Mouse (Mus musculus): ENCODE data around the gene Bivm.
A peak's percentile ranks its signal among the peaks of the same experiment; 100 is the strongest.

The Bivm gene

GRCm38 (mm10) chr1:44118239-44119054, at the start of gene Bivm, which contains the start of gene Kdelc1:
TSS of gene Bivm (plus strand) at chr1:44118957.
TSS of gene Kdelc1 (minus strand) at chr1:44118808.
- peak; percentile 85 for DNase-seq

GRCm38 (mm10) chr1:44101448-44102225, 17.1 kb upstream of the Bivm start:
- DNase-seq, result no peak

GRCm38 (mm10) chr1:44102259-44102717, 16.5 kb upstream of the Bivm start, which contains the start of gene Tex30:
TSS of gene Tex30 (minus strand) at chr1:44102441.
- DNase-seq, result peak; percentile 94

DNA sequence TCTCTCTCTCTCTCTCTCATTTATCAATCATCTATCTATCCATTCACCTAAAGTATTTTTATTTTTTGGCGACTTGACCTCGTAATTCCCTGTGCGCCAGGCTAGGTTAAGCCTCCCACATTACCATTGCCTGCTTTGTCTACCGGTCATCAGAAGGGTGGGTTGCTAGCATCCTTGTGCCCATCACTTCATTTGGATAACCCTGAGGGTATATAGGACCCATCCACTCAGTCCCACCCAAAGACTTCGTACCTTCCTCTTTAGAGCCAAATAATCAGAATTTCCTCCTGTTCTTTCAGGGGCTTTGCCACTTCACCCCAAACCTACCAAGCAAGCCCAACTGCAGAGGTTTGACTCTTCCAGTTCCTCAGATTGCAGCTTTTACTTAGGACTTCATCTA, 15.8 kb upstream of the Bivm start:
- no peak for DNase-seq

GRCm38 (mm10) chr1:44117571-44117970, 1.2 kb upstream of the Bivm start:
- DNase-seq, result no peak

- peak; percentile 84 for DNase-seq
Observed at GRCm38 (mm10) chr1:44119201-44120073, 680 bp downstream of the Bivm start.

DNA sequence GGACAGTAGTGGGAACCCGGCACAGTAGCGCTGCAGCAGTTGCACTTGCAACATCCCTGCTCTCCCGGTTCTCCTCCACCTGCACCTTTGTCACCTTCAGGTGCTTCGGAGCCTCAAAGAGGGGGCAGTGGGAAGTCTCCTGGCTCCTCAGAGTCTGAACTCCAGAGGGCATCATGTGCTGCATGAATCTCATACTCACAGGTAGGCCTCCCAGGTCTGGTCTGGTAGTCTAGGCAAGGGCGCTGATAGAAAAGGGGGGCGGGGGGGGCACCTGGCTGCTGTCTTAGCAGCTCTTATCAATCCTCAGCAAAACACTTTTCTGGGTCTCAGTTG, 1.3 kb downstream of the Bivm start:
- DNase-seq, result no peak

GRCm38 (mm10) chr1:44122256-44122655, 3.5 kb downstream of the Bivm start:
- no peak for DNase-seq

DNA sequence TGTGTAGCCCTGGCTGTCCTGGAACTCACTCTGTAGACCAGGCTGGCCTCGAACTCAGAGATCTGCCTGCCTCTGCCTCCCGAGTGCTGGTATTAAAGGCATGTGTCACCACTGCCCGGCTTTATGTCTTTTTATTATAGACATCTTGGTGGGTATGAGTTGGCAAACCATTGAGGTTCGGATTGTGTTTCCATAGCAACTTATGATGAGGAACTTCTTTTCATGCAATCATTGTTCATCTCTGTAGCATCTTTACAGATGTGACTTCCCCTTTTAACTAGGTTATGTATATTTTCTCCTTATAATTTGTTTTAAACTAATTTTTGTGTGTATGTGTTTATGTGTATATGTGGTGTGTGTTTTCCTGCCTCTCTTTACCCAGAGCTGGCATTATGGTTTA, 6.8 kb downstream of the Bivm start:
- no peak for DNase-seq

GRCm38 (mm10) chr1:44129929-44130581, 11.3 kb downstream of the Bivm start:
- DNase-seq, result no peak

GRCm38 (mm10) chr1:44140232-44140631, 21.5 kb downstream of the Bivm start:
- no peak for DNase-seq

DNA sequence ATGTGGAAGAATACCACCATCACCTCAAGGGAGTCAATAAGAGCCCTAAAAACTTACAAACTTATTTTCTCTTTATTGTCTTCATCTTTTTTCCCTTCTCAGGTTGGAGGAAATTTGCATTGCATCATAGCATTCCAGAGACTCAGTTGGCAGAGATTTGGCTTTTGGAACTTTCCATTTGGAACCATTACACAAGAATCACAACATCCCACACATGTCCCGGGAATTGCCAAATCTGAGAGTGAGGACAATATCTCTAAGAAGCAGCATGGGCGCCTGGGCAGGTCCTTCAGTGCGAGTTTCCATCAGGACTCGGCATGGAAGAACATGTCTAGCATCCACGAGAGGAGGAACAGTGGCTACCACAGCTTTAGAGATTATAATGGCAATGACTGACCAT, 24.0 kb downstream of the Bivm start:
- DNase-seq, result no peak

GRCm38 (mm10) chr1:44147563-44148381, 29.0 kb downstream of the Bivm start, which contains the start of gene Ercc5:
TSS of gene Ercc5 (plus strand) at chr1:44147744.
- DNase-seq, result peak; percentile 90

DNA sequence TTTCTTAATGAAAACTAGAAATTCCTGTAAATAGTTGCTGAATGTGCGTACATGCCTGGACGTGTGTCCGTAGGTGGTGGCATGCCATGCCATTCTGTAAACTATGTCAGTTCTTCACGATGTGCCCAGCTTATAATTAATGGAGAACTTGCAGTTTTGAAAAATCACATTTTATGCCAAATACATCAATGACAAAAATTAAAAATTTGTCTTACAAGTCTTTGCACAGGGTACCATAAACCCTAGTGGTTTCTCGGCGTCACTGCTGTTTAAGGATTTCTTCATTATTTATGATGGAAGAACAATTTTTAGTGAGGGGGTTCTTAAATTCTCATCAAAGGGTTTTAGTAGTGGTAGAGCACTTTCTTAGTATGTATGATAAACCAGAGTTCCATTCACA, 29.9 kb downstream of the Bivm start:
- DNase-seq, result no peak

GRCm38 (mm10) chr1:44155287-44155686, 36.5 kb downstream of the Bivm start:
- DNase-seq, result no peak

DNA sequence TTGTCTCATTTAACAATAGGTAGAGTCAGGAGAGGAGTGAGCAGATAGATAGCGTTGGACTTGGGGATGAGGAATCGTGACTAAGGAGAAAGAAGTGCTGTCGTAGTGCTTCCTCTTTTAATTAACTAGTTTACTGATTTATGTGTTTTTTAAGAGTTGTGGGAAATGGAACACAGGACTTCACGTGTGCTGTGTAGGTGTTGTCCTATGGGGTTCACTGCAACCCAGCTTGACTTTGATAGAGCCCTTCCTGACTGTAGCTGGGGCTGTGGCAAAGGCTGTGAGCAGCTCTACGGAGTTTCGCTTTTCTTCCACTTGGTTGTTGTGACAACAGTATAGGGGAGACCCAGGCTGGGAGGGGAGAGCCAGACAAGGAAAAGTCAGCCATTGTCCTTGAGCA, 39.6 kb downstream of the Bivm start:
- no peak for DNase-seq

GRCm38 (mm10) chr1:44161818-44162217, 43.1 kb downstream of the Bivm start:
- DNase-seq, result no peak

GRCm38 (mm10) chr1:44162389-44162788, 43.6 kb downstream of the Bivm start:
- no peak for DNase-seq

DNA sequence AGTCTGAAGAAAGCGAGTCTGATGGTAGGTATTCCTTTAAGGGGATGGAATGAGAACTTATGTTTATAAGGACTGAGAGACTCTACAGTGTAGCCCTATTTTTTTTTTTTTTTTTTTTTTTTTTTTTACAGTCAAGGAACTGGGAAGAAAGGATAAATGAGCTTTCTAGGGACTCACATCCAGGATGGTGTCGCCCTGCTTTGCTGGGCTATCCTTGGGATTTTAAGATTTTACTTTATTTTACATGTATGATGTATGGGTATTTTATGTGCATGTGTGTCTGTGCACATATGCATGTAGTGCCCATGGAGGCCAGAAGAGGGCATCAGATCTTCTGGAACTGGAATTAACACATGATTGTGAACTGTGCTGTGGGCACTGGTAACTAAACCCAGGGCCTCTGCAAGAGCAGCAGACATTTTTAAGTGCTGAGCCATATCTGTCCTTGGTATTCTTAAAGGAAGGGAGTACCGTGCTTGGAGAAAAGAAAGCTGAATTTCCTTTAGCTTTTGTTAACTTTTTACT, 49.2 kb downstream of the Bivm start:
- no peak for DNase-seq

DNA sequence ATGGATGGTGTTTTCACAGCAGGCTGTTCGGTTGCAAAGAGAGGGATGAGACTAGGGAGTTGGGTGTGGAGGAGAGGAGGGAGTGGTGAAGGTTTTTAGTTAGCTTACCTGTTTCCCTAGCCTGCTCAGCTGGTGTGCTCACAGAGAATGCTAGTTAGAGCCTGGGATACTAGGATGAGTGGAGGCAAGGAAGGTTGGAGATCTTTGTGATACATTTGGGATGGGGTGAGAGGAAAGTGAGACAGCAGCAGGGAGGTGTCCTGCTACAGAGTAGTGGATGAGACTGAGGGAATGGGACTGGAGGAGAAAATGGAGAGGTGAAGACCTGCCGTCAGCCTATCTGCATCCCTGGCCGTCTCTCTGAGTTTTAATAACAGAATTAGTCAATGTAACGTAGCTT, 53.9 kb downstream of the Bivm start:
- no peak for DNase-seq

DNA sequence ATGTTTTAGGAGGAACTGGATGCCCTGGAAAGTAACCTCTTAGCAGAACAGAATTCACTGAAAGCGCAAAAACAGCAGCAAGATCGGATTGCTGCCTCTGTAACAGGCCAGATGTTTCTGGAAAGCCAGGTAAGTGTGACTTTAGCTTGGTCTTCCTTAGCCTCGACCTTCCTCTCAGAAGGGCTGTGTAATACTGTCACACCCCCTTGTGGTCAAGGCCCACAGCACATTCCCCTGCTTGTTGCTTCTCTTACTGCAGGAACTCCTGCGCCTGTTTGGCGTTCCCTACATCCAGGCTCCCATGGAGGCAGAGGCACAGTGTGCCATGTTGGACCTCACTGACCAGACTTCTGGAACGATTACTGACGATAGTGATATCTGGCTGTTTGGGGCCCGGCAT, 55.1 kb downstream of the Bivm start:
- DNase-seq, result no peak
